Mouse (Mus musculus) hindbrain, postnatal 0 days (tissue): ENCODE measurements around the gene Trim17. TPM values are rescaled to one million over a fixed set of nuclear protein-coding genes. Genes with fewer than 3 reads are reported as not detected.

Experiments used
- ATAC-seq: fragments of 200-750 bp; cut with Nextera tagmentation; 2 replicates; pipeline ENCODE4 v1.8.0; 2017; ENCODE audit warnings: mild to moderate bottlenecking, moderate TSS enrichment, moderate library complexity
- DNase-seq: peaks from one replicate; pipeline ENCODE4 v3.0.0-alpha.2; 2015; ENCODE audit warnings: low spot score
- H3K27ac ChIP-seq: fragments of 300-500 bp; sonication (generic); 2 replicates; pipeline ENCODE4 v1.5.1; 2014; ENCODE audit warnings: mild to moderate bottlenecking
- H3K27me3 ChIP-seq: fragments of 300-500 bp; sonication (generic); 2 replicates; pipeline ENCODE4 v1.6.1; 2014; ENCODE audit warnings: low read length, mixed read lengths; ENCODE audit not compliant: insufficient read depth
- H3K36me3 ChIP-seq: fragments of 300-500 bp; sonication (generic); 2 replicates; pipeline ENCODE4 v1.6.1; 2014; ENCODE audit warnings: low read length, mixed read lengths; ENCODE audit not compliant: insufficient read depth
- H3K4me1 ChIP-seq: fragments of 300-500 bp; sonication (generic); 2 replicates; pipeline ENCODE4 v1.6.1; 2014; ENCODE audit warnings: antibody characterized with exemption, low read length, mixed read lengths; ENCODE audit not compliant: insufficient read depth
- H3K4me2 ChIP-seq: fragments of 300-500 bp; sonication (generic); 2 replicates; pipeline ENCODE4 v1.6.1; 2014; ENCODE audit warnings: low read depth, mild to moderate bottlenecking, low read length, moderate library complexity, mixed read lengths
- H3K4me3 ChIP-seq: fragments of 300-500 bp; sonication (generic); 2 replicates; pipeline ENCODE4 v1.5.1; 2014; ENCODE audit warnings: low read length
- H3K9ac ChIP-seq: fragments of 300-500 bp; sonication (generic); replicated peaks from 2 replicates; pipeline ENCODE4 v1.6.1; 2014; ENCODE audit warnings: mild to moderate bottlenecking, low read length, moderate library complexity, mixed read lengths
- H3K9me3 ChIP-seq: fragments of 300-500 bp; sonication (generic); 2 replicates; pipeline ENCODE4 v1.6.1; 2016; ENCODE audit warnings: low read length, mixed read lengths
- CTCF ChIP-seq: IDR thresholded peaks from 2 replicates; pipeline ENCODE4 v1.5.1; 2016; ENCODE audit warnings: antibody characterized with exemption, control low read depth, low read depth
- WGBS: fragments of 180-500 bp; shearing (Covaris S2); extraction: QIAGEN DNeasy Blood & Tissue Kit; methylation state at CpG from one replicate; pipeline ENCODE4 v1.1.7; 2014; 5-methylcytosine and 5-hydroxymethylcytosine counted together
- polyA plus RNA-seq: library from polyadenylated mRNA; unstranded; fragments of >200 nt; fragmentation: Nextera tagmentation; extraction: Ambion mirVana; gene quantifications from 2 replicates; pipeline ENCODE4 v1.2.1, GENCODE M21; 2015
- total RNA-seq: library from RNA; depleted of rRNA; stranded (reverse); fragments of >200 nt; gene quantifications from 2 replicates; pipeline ENCODE4 v1.2.3, GENCODE M21; 2014

Trim17 gene
- total and polyA plus RNA-seq, 2 experiments from 2014 or later, result 0.55 to 4.3 TPM

- no peak overlapping the region for H3K9ac ChIP-seq
- 73% methylated on average over 5 of the region's 5 CpGs for WGBS
- H3K27ac ChIP-seq, result no peak overlapping the region
- H3K9me3 ChIP-seq, result no peaks in the 10 kb centered on the region
- no peaks in the 10 kb centered on the region for H3K27me3 ChIP-seq
- no peaks in the 10 kb centered on the region for H3K4me1 ChIP-seq
- ATAC-seq (no peak), DNase-seq (no peak)
- no peaks in the 10 kb centered on the region for H3K36me3 ChIP-seq
- TF ChIP-seq CTCF, result no peak
- no peak overlapping the region for H3K4me2 ChIP-seq
- H3K4me3 ChIP-seq, result no peak overlapping the region
Observed at GRCm38 (mm10) chr11:58918759-58919158, 35.7 kb upstream of the Trim17 start.

GRCm38 (mm10) chr11:58922420-58922819 is 32.1 kb upstream of the Trim17 start:
- Histone ChIP-seq H3K9ac (no peak overlapping the region), H3K9me3 (no peaks in the 10 kb centered on the region), H3K27me3 (no peaks in the 10 kb centered on the region), H3K4me3 (no peak overlapping the region), H3K36me3 (no peaks in the 10 kb centered on the region), H3K4me2 (no peak overlapping the region), H3K27ac (no peak overlapping the region), H3K4me1 (no peaks in the 10 kb centered on the region)
- no peak for TF ChIP-seq CTCF
- DNase-seq (no peak), ATAC-seq (no peak)
- 89% methylated on average over 9 of the region's 9 CpGs for WGBS

GRCm38 (mm10) chr11:58926651-58927050 is 27.8 kb upstream of the Trim17 start:
- no peak for TF ChIP-seq CTCF
- DNase-seq (no peak), ATAC-seq (no peak)
- H3K36me3 ChIP-seq, result peaks cover 7% of the 10 kb centered on the region; the same call in 1 of the 2 replicates
- H3K27me3 ChIP-seq, result no peaks in the 10 kb centered on the region
- no peak overlapping the region for H3K9ac ChIP-seq
- no peaks in the 10 kb centered on the region for H3K9me3 ChIP-seq
- WGBS, result 88% methylated on average over 2 of the region's 3 CpGs
- no peak overlapping the region for H3K4me2 ChIP-seq
- no peak overlapping the region for H3K27ac ChIP-seq
- H3K4me3 ChIP-seq, result no peak overlapping the region
- H3K4me1 ChIP-seq, result no peaks in the 10 kb centered on the region

GRCm38 (mm10) chr11:58927053-58927452 is 27.4 kb upstream of the Trim17 start:
- Histone ChIP-seq H3K9me3 (no peaks in the 10 kb centered on the region), H3K4me3 (no peak overlapping the region), H3K27ac (no peak overlapping the region), H3K4me2 (no peak overlapping the region), H3K9ac (no peak overlapping the region), H3K36me3 (peaks cover 10% of the 10 kb centered on the region; the same call in 1 of the 2 replicates), H3K27me3 (no peaks in the 10 kb centered on the region), H3K4me1 (no peaks in the 10 kb centered on the region)
- TF ChIP-seq CTCF, result no peak
- ATAC-seq (no peak), DNase-seq (no peak)
- 80% methylated on average over 2 of the region's 2 CpGs for WGBS

GRCm38 (mm10) chr11:58927790-58928651 is 26.5 kb upstream of the Trim17 start:
- Histone ChIP-seq H3K9me3 (no peaks in the 10 kb centered on the region), H3K9ac (0 out of 2 replicates have a peak overlapping the region, but pooled peaks have one; percentile 0), H3K36me3 (peaks cover 20% of the 10 kb centered on the region; the same call in 1 of the 2 replicates), H3K4me1 (no peaks in the 10 kb centered on the region), H3K4me2 (peak overlapping the region; percentile 41), H3K27me3 (no peaks in the 10 kb centered on the region), H3K27ac (0 out of 2 replicates have a peak overlapping the region, but pooled peaks have one; percentile 54), H3K4me3 (no peak overlapping the region)
- ATAC-seq (peak; percentile 69), DNase-seq (peak; percentile 80)
- WGBS, result 34% methylated on average over 20 of the region's 20 CpGs
- TF ChIP-seq CTCF, result peak; percentile 87

- DNase-seq, result no peak
- H3K4me1 ChIP-seq, result no peaks in the 10 kb centered on the region
- H3K27ac ChIP-seq, result no peak overlapping the region
- ATAC-seq, result no peak
- H3K4me3 ChIP-seq, result no peak overlapping the region
- TF ChIP-seq CTCF, result no peak
- no peaks in the 10 kb centered on the region for H3K27me3 ChIP-seq
- WGBS, result 86% methylated on average over 4 of the region's 4 CpGs
- no peaks in the 10 kb centered on the region for H3K9me3 ChIP-seq
- no peak overlapping the region for H3K4me2 ChIP-seq
- peaks cover 30% of the 10 kb centered on the region; the same call in 1 of the 2 replicates for H3K36me3 ChIP-seq
- no peak overlapping the region for H3K9ac ChIP-seq
Observed at GRCm38 (mm10) chr11:58929055-58929454, 25.4 kb upstream of the Trim17 start.

GRCm38 (mm10) chr11:58929641-58930040 is 24.8 kb upstream of the Trim17 start:
- Histone ChIP-seq H3K4me1 (no peaks in the 10 kb centered on the region), H3K27ac (no peak overlapping the region), H3K27me3 (no peaks in the 10 kb centered on the region), H3K4me3 (no peak overlapping the region), H3K9ac (no peak overlapping the region), H3K9me3 (no peaks in the 10 kb centered on the region), H3K4me2 (no peak overlapping the region), H3K36me3 (peaks cover 34% of the 10 kb centered on the region; the same call in 1 of the 2 replicates)
- DNase-seq (no peak), ATAC-seq (no peak)
- no peak for TF ChIP-seq CTCF
- WGBS, result 60% methylated on average over 3 of the region's 3 CpGs
